Mouse (Mus musculus) E14TG2a.4 (cell line): ENCODE measurements around the gene Nucks1.

Experiments
- CTCF ChIP-seq: conservative IDR thresholded peaks from 2 replicates; pipeline ENCODE4 v1.5.1; 2014; ENCODE audit warnings: low read length
- NANOG ChIP-seq: IDR thresholded peaks from 2 replicates; pipeline ENCODE4 v1.6.1; 2014; ENCODE audit warnings: borderline replicate concordance, low read length, mixed read lengths

DNA sequence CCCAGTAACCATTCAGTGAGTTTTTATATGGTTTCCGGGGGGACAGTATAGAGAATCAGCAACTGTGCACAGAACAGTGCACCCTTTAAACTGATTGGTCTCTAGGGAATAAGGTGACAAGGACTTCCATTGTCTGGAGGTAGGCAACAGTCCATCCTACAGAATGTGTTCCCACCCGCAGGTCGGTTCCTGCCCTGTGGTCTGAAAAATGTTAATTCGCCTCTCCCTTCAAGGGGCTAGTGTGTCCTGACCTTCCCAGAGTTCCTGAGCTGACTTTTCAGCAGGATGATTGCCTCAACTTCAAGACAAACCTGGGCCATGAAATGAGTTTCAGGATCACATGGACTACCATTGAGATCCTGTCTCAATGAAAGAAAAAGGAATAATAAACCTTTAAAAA, 18.9 kb upstream of the Nucks1 start:
- TF ChIP-seq CTCF (no peak), NANOG (no peak)
